Mouse (Mus musculus) lung, postnatal 0 days (tissue): ENCODE measurements at regions not wholly inside any gene's neighbourhood (a gene's known extent, or its start where the extent isn't known, plus 50 kb on each side); places are given as distances from the start of the nearest gene placed in this dataset.

Experiments used
- CTCF ChIP-seq: IDR thresholded peaks from 2 replicates; pipeline ENCODE4 v1.5.1; 2016; ENCODE audit warnings: antibody characterized with exemption, mild to moderate bottlenecking
- EP300 ChIP-seq: IDR thresholded peaks from 2 replicates; pipeline ENCODE4 v1.6.1; 2016; ENCODE audit warnings: antibody characterized with exemption, mild to moderate bottlenecking, control low read depth

GRCm38 (mm10) chr13:112046247-112047211 lies 237.7 kb upstream of the Map3k1 start:
- TF ChIP-seq CTCF (no peak), EP300 (no peak)
